In the genomic region with DNA sequence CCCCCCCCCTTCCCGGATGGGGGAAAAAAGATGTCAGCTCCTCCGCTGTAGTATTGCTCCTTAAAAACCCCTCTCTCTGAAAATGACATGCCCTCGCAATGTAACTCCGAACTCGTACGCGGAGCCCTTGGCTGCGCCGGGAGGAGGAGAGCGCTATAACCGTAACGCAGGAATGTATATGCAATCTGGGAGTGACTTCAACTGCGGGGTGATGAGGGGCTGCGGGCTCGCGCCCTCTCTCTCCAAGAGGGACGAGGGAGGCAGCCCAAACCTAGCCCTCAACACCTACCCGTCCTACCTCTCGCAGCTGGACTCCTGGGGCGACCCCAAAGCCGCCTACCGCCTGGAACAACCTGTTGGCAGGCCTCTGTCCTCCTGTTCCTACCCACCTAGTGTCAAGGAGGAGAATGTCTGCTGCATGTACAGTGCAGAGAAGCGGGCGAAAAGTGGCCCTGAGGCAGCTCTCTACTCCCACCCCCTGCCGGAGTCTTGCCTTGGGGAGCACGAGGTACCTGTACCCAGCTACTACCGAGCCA, we compare ENCODE assay signal across 8 mouse cellular contexts. TPM values are rescaled to one million over a fixed set of nuclear protein-coding genes. Genes with fewer than 3 reads are reported as not detected.
DNase-seq lines count a peak whose midpoint lies in the region; ATAC-seq and TF ChIP-seq lines count a peak whose summit lies in the region.

Hoxc10 (plus strand) TSS at position 21 of the 536 bp plus-strand sequence.

- peak within 1 kb of the TSS; percentile 17; the same call in 1 of the 2 replicates for H3K4me3 ChIP-seq in heart, embryonic 12.5 days
- H3K4me3 ChIP-seq in C2C12 (ENCODE audit: insufficient read depth, poor library complexity, severe bottlenecking) = peak within 1 kb of the TSS; percentile 71
- peak within 1 kb of the TSS; percentile 2; the same call in 1 of the 2 replicates for H3K4me3 ChIP-seq in forebrain, embryonic 14.5 days (ENCODE audit: low read depth, low read length)

- H3K79me3 ChIP-seq in C2C12 (ENCODE audit: low read depth) = peaks cover 80% of the 10 kb centered on the region

- H3K27ac ChIP-seq in heart, embryonic 12.5 days (ENCODE audit: poor library complexity, severe bottlenecking) = no peak within 1 kb of the TSS
- no peak within 1 kb of the TSS for H3K27ac ChIP-seq in forebrain, embryonic 14.5 days (ENCODE audit: low read depth, low read length)

- intact Hi-C loops in heart, postnatal 36 days (cut with DNase I) = loop anchor here (10.0 kb wide), 1 partner anchor 272 kb away; no protein-coding TSS in a partner anchor
- intact Hi-C loops in left cerebral cortex, postnatal 10 days (cut with DNase I) = no loop called here

- H3K36me3 ChIP-seq in heart, embryonic 12.5 days = no peaks in the 10 kb centered on the region
- no peaks in the 10 kb centered on the region for H3K36me3 ChIP-seq in C2C12 (ENCODE audit: control insufficient read depth, insufficient read depth)
- H3K36me3 ChIP-seq in forebrain, embryonic 14.5 days (ENCODE audit: control insufficient read depth, insufficient read depth, low read length) = no peaks in the 10 kb centered on the region

- H3ac ChIP-seq in C2C12 (ENCODE audit: control insufficient read depth, insufficient read length, low read depth) = peak within 1 kb of the TSS; percentile 92

- DNase-seq in heart, postnatal 36 days = no peak
- no peak for DNase-seq in forebrain, embryonic 14.5 days (ENCODE audit: low spot score)
- peak; percentile 60 for DNase-seq in kidney, postnatal 10 days
- DNase-seq in left cerebral cortex, adult 11 months (ENCODE audit: low spot score) = no peak
- DNase-seq in c-Kit-positive CD71-positive TER-119-positive erythroid progenitor cells, embryonic 14.5 days (ENCODE audit: low spot score) = no peak
- no peak for DNase-seq in left cerebral cortex, postnatal 10 days (ENCODE audit: extremely low spot score in 1 of 2, low spot score in 2 of 2)

- no peaks in the 10 kb centered on the region for H3K9me3 ChIP-seq in heart, embryonic 12.5 days (replicated peaks)
- no peaks in the 10 kb centered on the region for H3K9me3 ChIP-seq in forebrain, embryonic 14.5 days (replicated peaks; ENCODE audit: control insufficient read depth, low read length)

- peaks cover 95% of the 10 kb centered on the region for H3K27me3 ChIP-seq in heart, embryonic 12.5 days (replicated peaks)
- no peaks in the 10 kb centered on the region for H3K27me3 ChIP-seq in C2C12 (ENCODE audit: control insufficient read depth, insufficient read depth, insufficient read length)
- H3K27me3 ChIP-seq in forebrain, embryonic 14.5 days (replicated peaks; ENCODE audit: control insufficient read depth, insufficient read depth, low read length) = peaks cover 96% of the 10 kb centered on the region

- TF ChIP-seq CTCF in C2C12 (IDR thresholded peaks at IDR 0.05; ENCODE audit: control insufficient read depth, insufficient read depth, insufficient read length) = no peak

- no peak within 1 kb of the TSS for H3K9ac ChIP-seq in heart, embryonic 12.5 days
- no peak within 1 kb of the TSS for H3K9ac ChIP-seq in forebrain, embryonic 14.5 days (ENCODE audit: low read length)

- H3K4me2 ChIP-seq in heart, embryonic 12.5 days = peak within 1 kb of the TSS; percentile 45
- no peak within 1 kb of the TSS for H3K4me2 ChIP-seq in forebrain, embryonic 14.5 days (ENCODE audit: low read length)

- no peak for ATAC-seq in heart, embryonic 12.5 days (ENCODE audit: insufficient number of reproducible peaks, low FRiP score)
- peak; percentile 18; the same call in 1 of the 2 replicates for ATAC-seq in forebrain, embryonic 14.5 days

- peaks cover 12% of the 10 kb centered on the region; the same call in 1 of the 2 replicates for H3K4me1 ChIP-seq in heart, embryonic 12.5 days (replicated peaks)
- H3K4me1 ChIP-seq in forebrain, embryonic 14.5 days (ENCODE audit: control insufficient read depth, insufficient read depth, low read length) = no peaks in the 10 kb centered on the region

- peaks cover 99% of the 10 kb centered on the region for H3K79me2 ChIP-seq in C2C12 (ENCODE audit: control insufficient read depth, insufficient read depth)

- WGBS in heart, embryonic 12.5 days = 2% methylated on average over 27 of the region's 27 CpGs
- under 1% methylated on average over 27 of the region's 27 CpGs for WGBS in forebrain, embryonic 14.5 days

TF ChIP-seq in C2C12, 6 proteins besides CTCF, POLR2A, EP300 and RAD21:
- TF ChIP-seq MYOG (IDR thresholded peaks at IDR 0.05; ENCODE audit: control insufficient read depth, extremely low read depth, insufficient read length) (no peak), MAX (IDR thresholded peaks at IDR 0.05) (peak; percentile 37)

RNA-seq across cellular contexts. Expression of gene Hoxc10, which starts in this region (rescaled TPM):
- not detected in 2 replicates for polyA plus RNA-seq in heart, embryonic 12.5 days (2016; fragmentation: Nextera tagmentation; extraction: Ambion mirVana)
- not detected for total RNA-seq in heart, postnatal 36 days (2021)
- 49.6 TPM for polyA plus RNA-seq in C2C12 (2012; fragmentation: generic; extraction: Trizol)
- polyA plus RNA-seq in forebrain, embryonic 14.5 days (2014; fragmentation: Nextera tagmentation; extraction: Ambion mirVana) = not detected in 2 replicates
- not detected for total RNA-seq in left cerebral cortex, postnatal 10 days (2021)

Comparison
In these comparisons a context has a peak if more than half of its experiments do, and no peak if none do; other contexts are left out.
1. RNA of gene Hoxc10 (polyA plus RNA-seq): 49.6 TPM in C2C12 (single experiment); not detected in heart, embryonic 12.5 days and not detected in forebrain, embryonic 14.5 days; every median in the first group is over 10 times any median in the second.
2. Peak in ATAC-seq and H3K4me3 ChIP-seq in forebrain, embryonic 14.5 days; RNA of the gene not detected or under 1 TPM.
3. H3K4me3 ChIP-seq: peak in every context shown above with its lines; median percentile 71 in C2C12; 17 in heart, embryonic 12.5 days; 2 in forebrain, embryonic 14.5 days.